Mouse (Mus musculus): ENCODE measurements around the gene Prmt1.

DNA sequence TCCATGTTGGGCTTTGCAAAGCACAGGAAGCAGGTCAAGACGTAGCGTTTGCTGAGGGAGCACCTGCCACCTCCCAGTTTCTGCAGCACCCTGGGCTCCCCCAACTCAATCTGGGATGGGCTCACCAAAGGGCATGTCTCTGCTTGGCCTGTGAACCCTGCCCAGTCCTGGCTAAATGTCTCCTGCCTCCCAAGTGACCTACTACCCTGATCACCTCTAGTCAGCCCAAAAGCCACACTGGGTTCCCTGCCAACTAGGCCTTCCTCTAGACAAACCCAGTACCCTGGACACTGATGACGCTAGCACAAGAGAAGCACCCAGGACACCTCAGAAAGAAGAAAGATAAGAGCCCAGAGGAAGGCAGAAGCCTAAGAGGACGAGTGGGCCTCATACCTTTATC lies 26.5 kb upstream of the Prmt1 start:
- TF ChIP-seq E2F4 (IDR thresholded peaks at IDR 0.05; ENCODE audit: insufficient read depth) (no peak), SRF (IDR thresholded peaks at IDR 0.05; ENCODE audit: control insufficient read depth, insufficient read length, low read depth) (no peak), TCF12 (IDR thresholded peaks at IDR 0.05; ENCODE audit: insufficient read depth, poor library complexity, severe bottlenecking) (no peak)
